Mouse (Mus musculus): Measurements from ENCODE around the gene Bhlhe23.

DNA sequence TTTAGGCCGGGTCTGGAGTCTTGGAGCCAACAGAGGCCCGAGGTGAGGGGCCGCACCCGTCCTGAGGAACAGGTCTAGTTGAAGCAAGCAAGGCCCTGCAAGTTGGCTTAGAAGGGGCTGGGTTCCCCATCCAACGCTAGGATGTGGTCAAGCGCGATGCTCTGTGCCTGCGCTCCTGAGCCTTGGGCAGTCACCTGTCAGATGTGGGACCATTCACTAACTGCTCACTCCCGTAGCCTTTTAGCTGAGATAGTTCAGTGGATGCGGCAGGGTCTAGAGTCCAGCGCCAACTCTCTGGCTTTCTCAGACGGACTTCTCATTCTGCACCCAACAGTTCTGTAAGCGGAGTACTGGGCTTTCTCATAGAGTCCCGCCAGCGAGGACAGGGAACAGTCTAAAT lies 1.1 kb downstream of the Bhlhe23 start:
- TF ChIP-seq EP300 (IDR thresholded peaks at IDR 0.05; ENCODE audit: low read depth) (no peak), CTCF (IDR thresholded peaks at IDR 0.05; ENCODE audit: low read depth) (no peak)

Data from liver, embryonic 14.5 days (tissue).